Mouse (Mus musculus) urinary bladder, postnatal 14 days (tissue): ENCODE results near the gene Pepd.
A peak's percentile ranks its signal among the peaks of the same experiment; 100 is the strongest.

Experiments
- DNase-seq: peaks from one replicate; pipeline ENCODE4 v3.0.0; 2021; ENCODE audit warnings: low spot score

Gene Pepd

DNA sequence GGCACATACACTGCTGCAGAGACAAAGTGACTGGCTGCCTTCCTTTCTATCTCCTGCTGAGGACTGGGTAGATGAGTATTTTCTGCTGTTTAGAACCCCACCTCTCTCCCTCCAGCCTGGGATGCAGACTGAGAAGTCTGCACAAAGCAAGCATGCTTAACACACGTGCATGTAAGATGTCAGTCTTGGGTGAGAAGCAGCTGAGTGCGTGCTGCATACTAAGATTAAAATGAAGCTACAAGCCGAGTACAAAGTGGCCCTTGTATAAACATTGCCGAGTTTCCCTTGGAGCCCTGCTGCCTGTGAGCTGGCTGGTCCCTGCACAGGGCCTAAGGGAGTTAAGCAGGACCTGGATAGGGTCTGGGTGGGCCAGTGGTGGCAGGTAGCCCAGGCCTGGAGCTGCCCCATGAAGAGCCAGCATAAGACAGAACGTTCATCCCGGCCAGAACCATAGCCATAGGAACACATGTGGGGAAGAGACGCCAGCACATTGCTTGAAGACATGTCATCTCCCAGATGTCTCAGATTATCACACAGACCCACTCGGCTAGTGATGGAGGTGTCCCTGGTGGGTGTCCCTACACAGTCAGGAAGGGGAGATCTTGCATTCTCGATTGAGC lies 115.7 kb downstream of the Pepd start:
- no peak for DNase-seq

DNA sequence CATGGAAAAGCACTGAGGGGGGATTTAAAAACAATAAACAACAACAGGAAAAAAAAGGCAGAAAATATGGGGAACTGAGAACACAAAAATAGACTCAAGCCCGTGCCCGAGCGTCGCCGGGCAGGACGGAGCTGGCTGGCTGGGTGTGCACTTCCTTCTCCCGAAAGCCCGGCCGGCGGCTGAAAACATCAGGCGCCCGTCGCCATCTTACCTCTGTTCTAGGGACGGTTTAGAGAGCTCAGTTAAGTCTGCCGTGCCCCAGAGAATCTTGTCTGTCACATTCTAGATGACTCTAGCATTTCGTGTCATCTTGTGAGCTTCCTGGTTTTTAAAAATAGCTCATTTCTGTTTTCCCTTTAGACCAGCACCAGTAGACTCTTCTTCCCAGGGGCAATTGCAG lies 116.4 kb downstream of the Pepd start:
- DNase-seq = no peak

DNA sequence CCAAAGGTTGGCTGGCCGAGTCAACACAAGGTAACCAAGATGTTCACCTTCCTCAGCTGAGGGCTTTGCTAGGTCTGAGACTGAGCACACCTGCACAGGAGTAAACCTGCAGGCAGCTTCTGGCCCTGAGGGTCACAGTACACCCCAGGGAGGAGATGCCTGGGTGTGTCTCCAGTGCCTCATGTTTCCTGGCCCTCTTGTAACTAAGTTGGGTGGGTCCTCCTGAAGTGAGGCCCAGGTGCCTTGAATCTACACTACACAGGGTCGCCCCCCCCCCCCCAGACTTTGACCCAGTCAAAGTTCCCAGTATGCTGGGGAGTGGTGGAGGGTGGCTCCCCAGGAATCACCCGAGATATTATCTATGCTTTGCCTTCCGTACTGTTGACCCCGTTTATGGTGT lies 117.0 kb downstream of the Pepd start:
- DNase-seq = no peak

DNA sequence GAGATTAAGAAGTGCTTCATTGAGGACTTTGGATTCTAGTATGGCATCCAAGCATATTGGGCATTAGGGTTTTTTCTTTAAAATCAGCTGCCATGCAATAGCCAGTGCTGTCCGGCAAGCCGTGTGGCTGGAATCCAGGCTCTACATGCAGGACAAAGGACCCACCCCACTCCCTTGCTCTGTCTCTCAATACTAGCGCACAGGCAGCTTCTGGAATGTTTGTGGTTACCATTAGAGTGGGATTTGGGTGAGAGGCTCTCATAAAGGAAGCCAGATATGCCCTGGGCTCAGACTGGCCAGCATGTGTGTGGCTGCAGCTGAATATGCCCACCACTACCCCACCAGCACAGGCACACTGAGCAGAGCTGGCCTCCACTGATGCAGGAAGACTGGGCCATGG lies 117.5 kb downstream of the Pepd start:
- no peak for DNase-seq

DNA sequence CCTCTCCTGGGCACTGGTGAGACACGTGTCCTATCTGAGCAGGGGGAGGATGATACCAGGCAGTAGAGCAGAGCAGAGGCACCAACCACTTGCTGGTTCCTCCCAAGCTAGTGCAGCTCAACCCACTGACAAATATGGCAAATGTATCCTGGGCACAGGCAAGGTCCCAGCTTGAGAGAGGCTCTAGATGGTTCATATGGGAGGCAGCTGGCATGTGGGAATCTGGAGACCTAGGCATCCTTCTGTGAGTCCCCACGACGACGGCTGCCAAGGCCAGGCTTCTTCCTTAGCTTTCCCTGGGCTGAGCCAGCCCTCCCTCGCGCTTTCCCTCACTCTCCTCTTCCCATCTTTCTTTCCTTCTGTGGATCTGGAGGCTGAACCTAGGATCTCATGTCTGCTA lies 118.4 kb downstream of the Pepd start:
- no peak for DNase-seq

DNA sequence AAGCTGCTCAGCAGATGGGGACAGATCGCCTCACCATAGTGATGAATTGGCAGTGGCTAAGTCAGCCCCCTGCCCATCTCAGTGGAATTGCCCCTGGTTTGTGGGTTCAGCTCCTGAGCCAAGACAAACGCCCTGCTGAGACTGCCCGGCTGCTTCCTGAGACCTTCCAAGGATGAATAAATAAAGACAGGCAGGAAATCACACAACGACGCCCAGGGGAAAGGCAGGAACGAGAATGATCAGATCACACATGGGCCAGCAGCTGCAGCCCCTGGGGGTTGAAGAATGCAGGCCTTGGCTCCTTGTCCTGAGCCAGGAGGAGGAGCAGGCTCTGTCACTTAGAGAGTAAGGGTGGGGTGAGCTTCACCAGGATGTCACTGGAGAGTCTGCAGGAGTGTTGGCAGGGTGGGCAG lies 123.0 kb downstream of the Pepd start:
- DNase-seq = no peak

DNA sequence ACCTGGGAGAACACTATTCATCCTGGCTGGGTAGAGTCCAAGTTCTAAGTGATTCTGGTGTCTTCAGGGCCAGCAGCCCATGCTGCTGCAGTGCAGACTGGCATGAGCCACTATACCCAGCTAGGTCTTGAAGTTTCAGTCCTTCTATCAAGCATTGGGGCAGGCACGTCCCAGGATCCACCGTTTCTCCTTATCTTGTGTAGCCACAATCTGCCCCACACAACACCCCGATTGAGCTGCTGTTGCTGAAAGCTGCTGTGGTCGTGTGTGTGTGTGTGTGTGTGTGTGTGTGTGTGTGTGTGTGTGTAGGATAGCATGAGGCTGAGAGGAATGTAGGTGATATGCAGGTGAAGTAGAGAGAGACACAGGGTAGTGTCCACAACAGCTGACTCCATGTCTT lies 123.4 kb downstream of the Pepd start:
- DNase-seq = no peak

DNA sequence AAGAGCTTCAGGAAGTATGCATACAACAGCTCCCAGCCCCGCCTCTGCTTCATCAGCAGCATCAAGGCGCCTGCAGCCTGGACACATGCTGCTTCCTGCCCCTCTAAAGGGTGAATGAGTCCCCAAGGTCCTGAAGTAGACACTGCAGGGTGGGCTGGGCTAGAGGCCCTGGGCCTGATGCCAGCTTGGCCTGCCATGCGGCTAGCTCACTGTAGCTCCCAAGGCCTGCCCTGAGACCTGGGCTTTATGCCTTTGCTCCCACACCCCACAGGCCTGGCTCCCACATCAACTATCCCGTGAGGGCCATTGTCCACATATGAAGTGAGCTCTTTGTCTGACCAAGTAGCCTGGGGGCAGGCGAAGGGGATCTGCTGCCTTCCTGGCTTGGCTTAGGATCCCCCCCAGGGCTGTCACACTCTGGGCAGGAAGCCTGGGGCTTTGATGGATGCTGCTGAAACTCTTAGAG lies 124.1 kb downstream of the Pepd start:
- no peak for DNase-seq

DNA sequence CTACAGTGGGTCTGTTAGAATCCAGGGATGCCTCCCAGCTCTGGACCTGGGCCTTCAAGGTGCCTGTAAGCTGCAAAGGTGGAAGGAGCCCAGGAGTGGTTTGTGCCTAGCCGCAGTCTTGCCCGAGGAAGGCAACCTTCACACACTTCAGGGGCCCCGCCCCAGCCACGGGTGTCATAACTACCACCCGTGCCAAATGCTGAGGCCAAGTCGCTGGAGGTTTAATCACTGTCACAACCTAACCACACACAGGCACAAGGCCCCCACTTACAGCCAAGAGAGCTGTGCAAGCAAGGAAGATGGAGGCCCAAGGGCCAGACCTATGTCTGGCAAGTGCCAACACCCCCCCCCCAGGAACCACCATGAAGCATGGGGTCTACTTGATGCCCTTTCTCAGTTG lies 125.2 kb downstream of the Pepd start:
- DNase-seq = no peak

DNA sequence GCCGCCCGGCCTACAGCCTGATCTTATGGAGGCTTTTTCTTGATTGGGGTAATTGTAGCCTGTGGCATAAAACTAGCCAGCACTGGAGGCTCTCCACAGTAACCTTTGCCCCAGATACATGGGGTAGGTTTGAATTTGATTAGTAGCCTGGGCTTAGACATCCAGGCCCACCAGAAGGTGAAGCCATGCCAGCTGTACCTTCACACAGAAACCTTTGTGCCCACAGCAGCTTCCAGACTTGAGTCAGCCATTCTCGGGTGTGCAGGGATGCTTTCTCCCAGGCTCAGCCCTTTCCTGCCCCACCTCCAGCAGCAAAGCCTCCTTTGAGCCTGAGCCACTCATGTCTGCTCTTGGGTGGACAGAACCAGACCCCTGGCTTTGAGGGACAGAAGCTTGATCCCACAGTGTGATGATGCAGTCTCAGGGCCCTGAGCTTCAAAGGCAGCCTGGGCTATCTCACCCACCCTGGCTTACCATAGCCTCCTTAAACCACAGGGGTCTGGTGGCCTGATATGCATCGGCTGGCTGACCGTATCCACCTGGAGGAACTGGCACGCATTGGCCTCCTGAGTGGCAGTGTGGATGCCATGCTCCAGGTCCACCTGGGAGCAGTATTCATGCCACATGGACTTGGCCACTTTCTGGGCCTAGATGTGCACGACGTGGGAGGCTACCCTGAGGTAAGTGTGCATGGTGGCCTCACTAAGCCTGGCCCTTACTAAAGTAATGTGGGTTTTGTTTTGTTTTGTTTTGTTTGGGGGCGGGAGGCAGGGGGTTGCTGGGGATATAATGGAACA lies 128.2 kb downstream of the Pepd start:
- DNase-seq = no peak

DNA sequence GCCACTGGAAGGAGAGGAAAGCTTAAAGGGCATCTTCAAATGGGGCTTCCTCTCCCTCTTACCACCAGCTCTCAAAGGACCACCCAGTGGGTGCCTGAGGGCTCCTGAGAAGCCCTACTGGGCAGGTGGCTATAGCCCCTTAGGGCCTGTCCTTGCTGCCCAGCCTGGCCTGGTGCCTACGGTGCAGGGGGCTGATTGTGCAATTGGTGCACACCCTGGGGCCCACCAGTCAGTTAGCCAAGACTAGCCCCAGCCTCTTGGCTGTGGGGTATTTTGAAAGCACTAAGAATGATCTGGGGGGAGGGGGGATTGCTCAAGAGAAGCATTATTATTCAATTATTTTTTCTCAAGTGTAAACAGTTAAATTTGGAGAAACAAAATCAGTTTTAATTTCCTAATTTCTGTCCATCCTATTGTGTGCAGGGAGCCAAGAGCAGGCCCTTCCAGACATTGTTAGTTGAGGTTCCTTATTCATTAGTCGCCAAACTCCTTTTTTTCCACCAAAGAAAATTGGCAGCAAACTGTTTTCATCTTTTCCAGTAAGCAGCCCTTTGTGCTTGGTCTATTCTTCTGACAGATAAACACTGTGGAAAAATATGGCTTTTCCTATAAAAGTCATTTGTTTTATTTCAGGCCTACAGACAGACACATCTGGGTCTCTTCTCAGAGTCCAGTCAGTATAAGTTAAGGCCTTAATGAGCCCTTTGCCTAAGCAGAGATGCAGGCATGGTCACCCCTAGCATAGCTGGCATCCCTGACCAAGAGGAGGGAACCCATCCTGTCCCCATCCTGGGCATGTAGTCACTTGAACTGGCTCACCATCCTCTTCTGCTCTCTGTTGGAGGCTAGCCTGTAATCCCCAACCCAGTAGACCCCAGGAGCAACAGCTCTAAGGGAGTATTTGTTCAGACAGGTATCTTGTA lies 129.4 kb downstream of the Pepd start:
- DNase-seq = no peak

DNA sequence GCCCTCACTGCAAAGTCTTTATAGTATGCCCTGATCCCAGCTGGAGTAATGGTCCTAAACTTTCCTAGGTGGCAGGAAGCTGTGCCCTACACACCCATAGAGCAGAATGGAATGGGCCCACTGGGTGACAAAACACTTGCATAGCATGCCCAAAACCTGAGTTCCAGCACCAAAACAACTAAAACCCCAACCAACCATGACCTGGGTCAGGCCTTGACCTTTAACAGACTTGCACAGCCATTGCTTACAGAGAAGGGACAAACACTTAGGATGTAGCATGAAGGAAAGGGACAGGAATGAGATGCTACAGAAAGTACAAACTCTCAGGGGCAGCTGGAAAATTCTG lies 130.0 kb downstream of the Pepd start:
- DNase-seq = no peak

DNA sequence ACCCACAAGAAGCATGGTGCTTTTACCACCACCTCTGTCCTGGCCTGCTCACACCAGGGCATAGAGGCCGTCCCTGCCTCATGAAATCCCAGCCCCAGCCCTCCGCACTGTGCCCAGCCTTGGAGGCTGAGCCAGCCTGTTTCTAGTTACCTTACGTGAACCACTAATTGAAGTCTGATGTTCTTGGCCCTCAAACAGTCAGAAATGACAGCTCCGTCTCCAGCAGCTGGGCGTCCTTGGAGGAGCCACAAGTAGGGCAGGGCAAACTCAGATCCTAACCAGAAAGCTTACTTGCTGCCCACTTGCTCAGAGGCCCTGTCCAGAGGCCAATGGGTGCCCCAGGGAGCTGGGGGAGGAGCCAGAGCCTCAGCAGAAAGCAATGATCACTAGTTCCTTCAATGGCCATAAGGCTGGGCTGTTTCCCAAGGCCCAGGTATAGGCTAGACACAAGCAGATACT lies 130.6 kb downstream of the Pepd start:
- no peak for DNase-seq

DNA sequence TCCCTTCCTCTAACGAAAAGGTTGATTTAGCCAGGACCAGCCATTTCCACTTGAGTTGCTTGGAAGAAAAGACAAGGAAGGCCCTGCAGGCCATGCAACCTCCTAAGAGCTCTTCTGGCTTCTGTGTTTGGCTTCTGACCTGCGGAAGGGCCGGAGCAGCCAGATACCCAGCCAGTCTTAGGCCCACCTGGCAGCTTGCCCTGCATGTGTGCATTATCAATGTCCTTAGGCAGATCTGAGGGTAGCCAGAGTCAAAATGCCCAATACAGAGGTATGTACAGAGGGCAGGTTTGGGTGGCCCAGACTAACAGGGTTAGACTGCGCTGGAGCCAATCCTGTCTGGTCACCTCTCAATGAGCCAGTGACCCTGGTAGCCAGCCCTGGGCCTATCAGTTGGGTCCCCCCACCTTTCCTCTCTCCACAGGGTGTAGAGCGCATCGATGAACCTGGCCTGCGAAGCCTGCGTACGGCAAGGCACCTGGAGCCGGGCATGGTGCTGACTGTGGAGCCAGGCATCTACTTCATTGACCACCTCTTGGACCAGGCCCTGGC lies 131.2 kb downstream of the Pepd start:
- DNase-seq = no peak

DNA sequence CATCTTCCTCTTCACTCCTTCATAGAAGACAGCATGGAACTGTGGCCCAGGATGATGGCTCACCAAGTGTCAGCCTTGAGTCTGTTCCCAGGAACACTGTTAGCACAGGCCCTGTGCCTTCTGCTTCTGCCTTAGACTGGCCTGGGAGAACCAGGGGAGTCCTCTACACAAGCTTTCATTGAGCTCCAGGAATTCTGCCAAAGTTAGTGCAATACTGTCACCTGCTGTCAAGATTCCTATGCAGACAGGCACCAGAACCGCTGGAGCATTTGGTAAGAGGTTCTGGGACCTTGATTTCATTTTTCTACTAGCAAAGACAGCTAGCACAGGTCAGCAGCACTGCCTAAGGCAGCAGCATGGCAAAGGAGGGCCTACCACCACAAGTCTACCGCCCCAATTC lies 132.5 kb downstream of the Pepd start:
- no peak for DNase-seq

DNA sequence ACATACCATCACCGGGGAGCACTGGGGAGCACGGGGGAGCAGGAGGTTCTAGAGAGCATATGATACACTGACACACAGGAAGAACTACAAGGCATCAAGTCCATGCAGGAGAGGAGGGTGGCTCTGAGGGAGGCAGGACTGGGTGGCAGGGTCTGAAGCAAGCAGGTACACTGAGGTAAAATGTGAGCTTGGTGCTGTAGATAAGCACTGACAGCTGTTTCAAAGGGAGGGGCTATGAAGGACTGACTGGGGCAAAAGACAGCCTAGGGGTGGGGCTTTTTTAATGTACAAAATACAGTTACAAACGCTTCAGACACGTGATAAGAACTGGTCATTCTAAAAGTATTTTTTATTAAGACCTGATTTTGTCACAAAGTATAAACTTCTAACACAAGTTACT lies 133.9 kb downstream of the Pepd start:
- no peak for DNase-seq

DNA sequence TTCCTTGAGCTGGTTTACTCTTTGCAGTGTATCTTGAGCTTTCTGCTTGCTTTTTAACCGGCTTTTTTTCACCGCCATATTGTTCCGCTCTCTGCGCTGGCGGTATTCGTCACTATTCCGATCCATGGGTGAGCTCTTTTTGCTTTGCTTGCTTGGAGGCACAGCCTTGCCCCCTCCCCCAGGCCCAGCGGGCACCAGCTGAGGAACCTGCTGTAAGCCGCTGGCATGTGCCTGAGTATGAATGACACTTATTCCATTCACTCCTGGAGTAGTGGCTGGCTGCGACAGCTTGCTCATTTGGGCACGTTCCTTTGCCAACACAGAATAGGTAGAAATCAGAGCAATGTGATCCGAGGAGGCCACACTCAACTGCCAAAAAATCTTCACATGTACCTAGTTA lies 138.4 kb downstream of the Pepd start:
- DNase-seq = no peak

DNA sequence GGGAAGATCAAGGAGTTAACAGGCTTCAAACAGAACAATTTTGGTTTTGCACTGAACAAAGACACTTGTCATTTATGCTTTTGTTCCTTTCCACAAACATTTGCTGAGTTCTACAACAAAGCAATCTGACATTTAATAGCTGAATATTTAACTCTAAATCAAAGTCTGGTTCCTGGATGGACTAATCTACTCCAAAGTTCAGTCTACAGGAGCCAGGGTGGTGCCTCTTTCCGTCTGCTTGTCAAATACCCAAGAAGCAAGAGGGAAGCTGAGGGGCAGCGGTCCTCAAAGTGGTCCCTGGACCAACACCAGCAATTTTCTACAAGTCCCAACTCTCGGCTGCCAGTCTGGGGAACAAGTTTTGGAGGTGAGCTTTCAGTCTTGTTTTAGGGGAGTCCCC lies 141.0 kb downstream of the Pepd start:
- no peak for DNase-seq

DNA sequence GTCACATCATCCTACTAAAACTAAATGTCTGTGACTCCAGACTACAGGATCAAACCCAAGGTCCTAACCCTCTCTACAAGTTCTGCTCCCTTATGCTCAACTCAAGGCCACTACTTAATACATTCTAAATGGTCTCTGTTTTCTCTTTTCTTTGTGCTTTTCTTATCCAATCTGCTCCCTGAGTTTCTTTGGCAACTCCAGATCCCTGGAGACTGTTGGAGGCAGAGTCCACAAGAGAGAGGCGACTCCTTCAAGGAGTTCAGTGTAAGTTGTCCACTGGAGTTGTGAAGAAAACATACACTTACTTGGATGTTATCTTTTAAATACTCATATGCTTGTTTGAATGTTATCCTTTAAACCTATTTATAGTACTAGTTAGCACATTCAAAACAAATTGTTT lies 142.1 kb downstream of the Pepd start:
- DNase-seq = no peak

DNA sequence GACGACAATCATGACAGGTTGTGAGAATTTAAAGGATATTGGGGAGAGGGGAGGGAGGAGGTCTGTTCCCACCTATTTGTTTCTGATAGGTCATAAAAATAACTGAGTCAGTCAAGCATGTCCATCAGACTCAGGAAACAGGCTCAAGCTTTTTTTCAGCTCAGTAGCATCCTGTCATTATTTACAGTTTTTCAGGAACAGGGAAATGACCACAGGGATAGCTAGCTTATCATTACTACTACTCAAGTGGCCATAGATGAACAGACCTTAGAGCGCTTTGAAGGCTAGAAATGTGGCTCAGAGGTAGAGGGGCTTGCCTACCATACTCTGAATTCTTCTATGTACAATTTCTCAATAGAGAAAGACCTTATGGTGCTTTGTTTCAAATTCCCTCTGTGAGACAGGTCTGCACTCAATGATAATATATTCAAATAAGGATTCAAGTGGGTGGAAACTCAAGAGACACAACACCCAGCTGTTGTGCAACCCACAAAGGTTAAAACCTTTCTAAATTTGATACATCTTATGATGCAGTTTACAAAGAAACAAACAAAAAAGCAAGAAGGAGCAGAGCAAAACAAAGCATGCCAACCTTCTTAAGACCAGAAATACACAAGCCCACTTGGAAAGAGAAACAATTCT lies 142.9 kb downstream of the Pepd start:
- no peak for DNase-seq

DNA sequence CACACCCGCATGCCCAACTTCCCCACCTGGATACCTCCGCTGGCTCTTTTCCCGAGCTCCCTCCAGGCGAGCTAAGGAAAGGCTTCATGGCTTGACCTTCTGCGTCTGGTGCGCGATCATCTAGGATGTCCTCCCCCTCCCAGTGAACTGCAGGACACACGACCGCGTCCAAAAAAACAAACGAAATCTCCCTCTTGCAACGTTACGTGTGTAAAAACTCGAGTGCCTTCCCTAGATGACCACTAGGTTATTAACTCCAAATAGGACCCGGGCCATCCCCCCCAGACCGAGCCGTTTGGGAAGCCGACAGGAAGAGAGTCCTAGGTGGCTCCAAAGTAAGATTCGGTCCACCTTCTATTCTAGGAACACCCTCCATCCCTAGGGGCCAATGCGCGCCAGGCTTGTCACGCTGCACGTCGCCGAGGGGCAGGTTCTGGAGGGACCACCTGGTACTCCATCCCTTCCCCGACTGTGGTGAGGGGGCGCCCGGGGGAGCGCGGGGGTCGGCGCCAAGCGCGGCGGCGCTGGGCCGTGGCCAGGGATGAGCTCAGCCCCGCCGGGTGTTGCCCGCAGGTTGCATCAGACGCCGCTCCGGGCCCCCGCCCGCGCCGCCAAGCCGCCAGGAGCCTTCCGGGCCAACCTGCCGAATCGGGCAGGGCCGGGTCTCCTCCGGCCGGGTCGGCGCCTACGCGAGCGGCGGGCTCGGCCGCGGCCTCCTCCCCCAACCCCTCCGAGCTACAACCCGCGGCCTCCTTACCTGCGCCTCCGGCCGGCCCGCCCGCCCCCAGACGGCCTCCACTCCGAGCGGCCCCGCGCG lies 143.6 kb downstream of the Pepd start:
- peak; percentile 52 for DNase-seq
